Mouse (Mus musculus) forebrain, embryonic 16.5 days (tissue): ENCODE results near the gene Samd8. TPM values are rescaled to one million over a fixed set of nuclear protein-coding genes. Genes with fewer than 3 reads are reported as not detected.

Experiments
- ATAC-seq: fragments of 200-750 bp; cut with Nextera tagmentation; 2 replicates; pipeline ENCODE4 v1.8.0; 2017; ENCODE audit warnings: mild to moderate bottlenecking, moderate library complexity
- H3K27ac ChIP-seq: fragments of 300-500 bp; sonication (generic); 2 replicates; pipeline ENCODE4 v1.5.1; 2014; ENCODE audit warnings: low read length, control low read depth
- H3K27me3 ChIP-seq: fragments of 300-500 bp; sonication (generic); replicated peaks from 2 replicates; pipeline ENCODE4 v1.6.1; 2014; ENCODE audit warnings: low read length; ENCODE audit not compliant: control insufficient read depth, insufficient read depth
- H3K36me3 ChIP-seq: fragments of 300-500 bp; sonication (generic); 2 replicates; pipeline ENCODE4 v1.6.1; 2014; ENCODE audit not compliant: control insufficient read depth, insufficient read depth
- H3K4me1 ChIP-seq: fragments of 300-500 bp; sonication (generic); replicated peaks from 2 replicates; pipeline ENCODE4 v1.6.1; 2014; ENCODE audit warnings: low read length; ENCODE audit not compliant: control insufficient read depth, insufficient read depth
- H3K4me2 ChIP-seq: fragments of 300-500 bp; sonication (generic); 2 replicates; pipeline ENCODE4 v1.6.1; 2014; ENCODE audit warnings: mild to moderate bottlenecking, low read length, control low read depth
- H3K4me3 ChIP-seq: fragments of 300-500 bp; sonication (generic); replicated peaks from 2 replicates; pipeline ENCODE4 v1.5.1; 2014; ENCODE audit warnings: mild to moderate bottlenecking, low read length, control low read depth
- H3K9ac ChIP-seq: fragments of 300-500 bp; sonication (generic); replicated peaks from 2 replicates; pipeline ENCODE4 v1.6.1; 2014; ENCODE audit warnings: low read depth, low read length, control low read depth
- H3K9me3 ChIP-seq: fragments of 300-500 bp; sonication (generic); 2 replicates; pipeline ENCODE4 v1.6.1; 2016; ENCODE audit warnings: low read length; ENCODE audit not compliant: control insufficient read depth
- WGBS: fragments of 180-500 bp; shearing (Covaris S2); extraction: QIAGEN DNeasy Blood & Tissue Kit; methylation state at CpG from one replicate; pipeline ENCODE4 v1.1.7; 2014; 5-methylcytosine and 5-hydroxymethylcytosine counted together
- polyA plus RNA-seq: library from polyadenylated mRNA; unstranded; fragments of >200 nt; fragmentation: Nextera tagmentation; extraction: Ambion mirVana; gene quantifications from 2 replicates; pipeline ENCODE4 v1.2.1, GENCODE M21; 2015

Gene Samd8
- polyA plus RNA-seq, 1 experiment from 2014 or later: 24.6 TPM

- Histone ChIP-seq H3K4me3 (no peak overlapping the region), H3K4me2 (no peak overlapping the region), H3K27ac (no peak overlapping the region), H3K4me1 (peaks cover 8% of the 10 kb centered on the region; the same call in 1 of the 2 replicates), H3K9me3 (no peaks in the 10 kb centered on the region), H3K9ac (no peak overlapping the region), H3K36me3 (no peaks in the 10 kb centered on the region), H3K27me3 (no peaks in the 10 kb centered on the region)
- ATAC-seq: no peak
- 62% methylated on average over 9 of the region's 9 CpGs for WGBS
Observed at GRCm38 (mm10) chr14:21825786-21826491, 75.6 kb downstream of the Samd8 start.

DNA sequence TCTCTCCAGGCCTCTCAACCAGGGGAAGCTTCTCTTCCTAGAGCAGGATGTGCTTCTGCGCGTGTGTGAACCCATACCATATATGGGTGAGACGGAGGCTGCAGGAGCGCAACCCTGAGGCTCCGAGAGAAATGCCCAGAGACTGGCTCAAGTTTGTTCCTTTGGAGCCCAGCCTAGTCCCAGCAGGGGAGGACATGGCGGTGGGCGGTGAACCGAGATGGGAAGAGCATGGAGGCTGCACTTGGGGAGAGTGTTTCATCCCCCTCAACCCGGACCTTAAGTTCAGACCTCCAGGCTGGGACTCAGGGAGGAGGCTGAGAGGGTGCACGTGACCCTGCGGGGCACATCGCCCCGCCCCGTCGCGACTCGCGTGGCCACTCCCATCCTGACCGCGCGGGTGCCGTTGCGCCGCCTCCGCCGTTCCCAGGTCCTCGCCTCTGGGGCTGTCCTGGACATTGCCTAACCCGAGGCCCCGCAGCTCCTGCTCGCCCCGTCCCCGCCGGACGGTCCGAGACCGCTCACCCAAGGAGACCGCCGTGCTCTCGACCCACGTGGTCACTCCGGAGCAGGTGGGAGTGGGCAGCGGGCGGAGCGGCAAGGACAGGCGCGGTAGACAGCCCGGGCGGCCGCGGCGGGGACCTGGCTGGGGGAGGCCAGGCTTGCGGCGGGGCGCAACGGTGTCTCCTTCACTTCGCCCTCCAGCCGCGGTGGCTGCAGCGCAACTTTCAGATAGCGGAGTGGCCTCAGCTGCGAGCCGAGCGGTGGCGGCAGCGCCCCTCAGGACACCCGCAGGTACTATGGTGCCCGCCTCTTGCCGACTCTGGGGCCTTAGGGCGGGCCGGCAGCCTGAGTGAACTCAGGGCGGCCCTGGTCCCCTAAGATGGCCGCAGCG lies 80.8 kb downstream of the Samd8 start:
- WGBS: under 1% methylated on average over 70 of the region's 73 CpGs
- Histone ChIP-seq H3K27ac (peak overlapping the region; percentile 87), H3K4me2 (peak overlapping the region; percentile 95), H3K4me3 (peak overlapping the region; percentile 87), H3K9ac (peak overlapping the region; percentile 91), H3K4me1 (peaks cover 21% of the 10 kb centered on the region), H3K9me3 (no peaks in the 10 kb centered on the region), H3K27me3 (no peaks in the 10 kb centered on the region), H3K36me3 (0 out of 2 replicates have a peak, but pooled peaks cover 5% of the 10 kb centered on the region)
- ATAC-seq: peak; percentile 98

DNA sequence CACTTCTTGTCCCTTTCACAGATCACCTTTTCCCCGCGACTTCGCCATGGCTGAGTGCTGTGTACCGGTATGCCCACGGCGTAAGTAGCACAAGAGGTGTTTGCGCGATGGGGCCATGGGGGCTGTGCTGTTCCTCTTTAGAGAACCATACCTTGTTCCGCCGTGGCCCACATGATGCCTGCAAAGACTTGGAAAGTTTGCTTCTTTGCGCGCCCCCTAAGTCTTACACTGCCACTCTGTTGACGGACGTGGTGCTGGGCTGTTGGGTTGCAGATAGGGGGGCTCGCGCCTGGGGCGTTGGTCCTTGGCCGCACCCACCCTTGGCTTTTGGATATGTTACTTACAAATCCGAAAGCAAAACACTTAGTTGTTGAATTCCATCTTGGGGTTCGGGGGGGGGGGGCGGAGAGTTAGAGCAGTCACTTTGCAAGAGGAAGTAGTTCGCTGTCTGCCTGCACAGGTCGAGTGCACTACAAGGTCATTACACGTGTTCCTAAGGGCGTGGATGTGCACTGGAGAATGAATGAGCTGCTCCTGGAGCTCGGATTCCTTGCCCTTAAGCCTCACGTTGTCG lies 81.6 kb downstream of the Samd8 start:
- no peaks in the 10 kb centered on the region for H3K9me3 ChIP-seq
- under 1% methylated on average over 28 of the region's 28 CpGs for WGBS
- peak overlapping the region; percentile 87 for H3K4me3 ChIP-seq
- no peaks in the 10 kb centered on the region for H3K27me3 ChIP-seq
- H3K9ac ChIP-seq: peak overlapping the region; percentile 91
- H3K4me2 ChIP-seq: peak overlapping the region; percentile 95
- peaks cover 21% of the 10 kb centered on the region for H3K4me1 ChIP-seq
- peak overlapping the region; percentile 87; the same call in 1 of the 2 replicates for H3K27ac ChIP-seq
- peak; percentile 22 for ATAC-seq
- peaks cover 9% of the 10 kb centered on the region; the same call in 1 of the 2 replicates for H3K36me3 ChIP-seq

GRCm38 (mm10) chr14:21838336-21839017 lies 88.1 kb downstream of the Samd8 start:
- Histone ChIP-seq H3K27ac (no peak overlapping the region), H3K4me1 (peaks cover 4% of the 10 kb centered on the region; the same call in 1 of the 2 replicates), H3K9ac (no peak overlapping the region), H3K4me2 (no peak overlapping the region), H3K4me3 (no peak overlapping the region), H3K27me3 (no peaks in the 10 kb centered on the region), H3K9me3 (no peaks in the 10 kb centered on the region), H3K36me3 (peaks cover 28% of the 10 kb centered on the region)
- WGBS: 84% methylated on average over 8 of the region's 8 CpGs
- no peak for ATAC-seq

- Histone ChIP-seq H3K27ac (peak overlapping the region; percentile 61; the same call in 1 of the 2 replicates), H3K4me1 (peaks cover 6% of the 10 kb centered on the region; the same call in 1 of the 2 replicates), H3K9ac (no peak overlapping the region), H3K4me2 (no peak overlapping the region), H3K36me3 (peaks cover 32% of the 10 kb centered on the region), H3K4me3 (no peak overlapping the region), H3K27me3 (no peaks in the 10 kb centered on the region), H3K9me3 (no peaks in the 10 kb centered on the region)
- 77% methylated on average over 5 of the region's 5 CpGs for WGBS
- ATAC-seq: peak; percentile 61; the same call in 1 of the 2 replicates
Observed at GRCm38 (mm10) chr14:21841819-21842592, 91.7 kb downstream of the Samd8 start.

GRCm38 (mm10) chr14:21843263-21843662 lies 92.9 kb downstream of the Samd8 start:
- 82% methylated on average over 6 of the region's 6 CpGs for WGBS
- Histone ChIP-seq H3K36me3 (peaks cover 27% of the 10 kb centered on the region), H3K9ac (no peak overlapping the region), H3K4me1 (peaks cover 19% of the 10 kb centered on the region), H3K27me3 (no peaks in the 10 kb centered on the region), H3K27ac (no peak overlapping the region), H3K4me3 (no peak overlapping the region), H3K4me2 (no peak overlapping the region), H3K9me3 (no peaks in the 10 kb centered on the region)
- ATAC-seq: no peak

GRCm38 (mm10) chr14:21846827-21847380 lies 96.6 kb downstream of the Samd8 start:
- Histone ChIP-seq H3K4me3 (peak overlapping the region; percentile 59), H3K9me3 (no peaks in the 10 kb centered on the region), H3K4me1 (peaks cover 20% of the 10 kb centered on the region), H3K36me3 (peaks cover 17% of the 10 kb centered on the region), H3K27me3 (no peaks in the 10 kb centered on the region), H3K27ac (no peak overlapping the region), H3K4me2 (peak overlapping the region; percentile 98), H3K9ac (peak overlapping the region; percentile 72)
- ATAC-seq: no peak
- WGBS: 17% methylated on average over 10 of the region's 10 CpGs
